Mouse (Mus musculus): Measurements from ENCODE around the gene Armc9. TPM values are rescaled to one million over a fixed set of nuclear protein-coding genes. Genes with fewer than 3 reads are reported as not detected.

Armc9 gene
- 1 to 10 TPM; 3.5 to 3.7 TPM for total RNA-seq (2021)

- DNase-seq, result peak; percentile 90 to 91
- intact Hi-C loops (cut with DNase I), result loop anchor here (5.0 kb wide), 1 partner anchor 92 kb away; the partner anchor contains the start of gene Psmd1
Observed at GRCm38 (mm10) chr1:86154133-86154823, at the start of gene Armc9. Gene Armc9, plus strand, starts transcription at chr1:86154780.

GRCm38 (mm10) chr1:86105054-86105453, 49.5 kb upstream of the Armc9 start:
- intact Hi-C loops (cut with DNase I), result no loop called here
- no peak for DNase-seq

DNA sequence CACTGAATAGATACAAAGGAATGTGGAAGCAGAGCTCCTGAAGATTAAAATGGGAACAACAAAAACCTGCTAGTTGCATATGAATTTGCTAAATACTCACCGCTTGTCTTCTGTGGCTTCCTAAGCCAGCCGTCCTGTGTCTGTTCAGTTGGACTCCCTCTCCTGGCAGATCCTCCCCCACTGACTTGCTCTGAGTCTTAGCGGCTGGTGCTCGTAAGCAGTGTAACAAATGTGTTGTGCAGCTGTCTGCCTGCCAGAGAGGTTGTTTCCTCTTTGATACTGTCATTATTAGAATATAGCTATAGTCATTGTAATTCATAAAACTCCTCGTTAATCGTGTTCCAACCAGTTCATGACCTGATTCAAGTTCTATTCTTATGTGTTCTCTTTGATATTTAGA, 42.8 kb upstream of the Armc9 start, which contains the start of gene Htr2b:
TSS of gene Htr2b (minus strand) at position 192 of the 400 bp plus-strand sequence.
- DNase-seq, result peak; percentile 28 to 45
- intact Hi-C loops (cut with DNase I), result no loop called here

DNA sequence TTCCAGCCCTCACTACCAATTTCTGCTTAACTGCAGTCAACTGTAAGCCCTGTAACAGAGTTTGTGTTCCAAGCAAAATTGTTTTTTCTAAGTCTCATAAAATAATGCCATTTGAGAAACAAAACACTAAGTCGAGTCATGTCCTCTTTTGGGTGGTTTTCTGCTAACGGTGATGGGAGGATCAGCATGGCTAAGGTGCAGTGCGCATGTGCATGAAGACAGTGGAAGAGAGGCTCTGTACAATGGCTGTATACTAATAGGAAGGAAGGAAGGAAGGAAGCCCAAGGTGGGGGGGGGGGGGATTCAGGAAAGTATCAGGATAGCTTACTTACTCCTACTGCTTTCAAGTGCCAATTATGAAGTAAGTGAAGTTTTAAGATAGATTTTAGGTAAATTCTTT, 40.4 kb upstream of the Armc9 start:
- DNase-seq, result no peak
- intact Hi-C loops (cut with DNase I), result no loop called here

DNA sequence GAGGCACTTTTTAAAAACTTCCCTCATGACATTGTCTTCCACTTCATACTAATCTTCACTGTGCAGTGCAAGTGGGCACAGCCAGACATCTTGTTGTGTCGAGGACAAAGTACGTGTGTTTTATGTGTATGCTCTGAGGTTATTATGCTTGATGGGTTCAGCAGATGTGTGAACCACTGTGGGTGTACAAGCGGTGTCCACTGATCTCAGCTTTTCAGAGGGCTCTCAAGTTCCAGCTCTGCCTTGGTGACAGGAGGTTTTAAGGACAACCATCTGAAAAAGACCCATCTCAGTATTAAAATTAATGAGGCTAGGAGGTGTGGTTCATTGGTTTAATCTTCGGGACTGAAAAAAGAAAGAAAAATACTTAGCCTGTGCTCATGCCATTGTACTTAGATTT, 35.0 kb upstream of the Armc9 start:
- no peak for DNase-seq
- intact Hi-C loops (cut with DNase I), result no loop called here

DNA sequence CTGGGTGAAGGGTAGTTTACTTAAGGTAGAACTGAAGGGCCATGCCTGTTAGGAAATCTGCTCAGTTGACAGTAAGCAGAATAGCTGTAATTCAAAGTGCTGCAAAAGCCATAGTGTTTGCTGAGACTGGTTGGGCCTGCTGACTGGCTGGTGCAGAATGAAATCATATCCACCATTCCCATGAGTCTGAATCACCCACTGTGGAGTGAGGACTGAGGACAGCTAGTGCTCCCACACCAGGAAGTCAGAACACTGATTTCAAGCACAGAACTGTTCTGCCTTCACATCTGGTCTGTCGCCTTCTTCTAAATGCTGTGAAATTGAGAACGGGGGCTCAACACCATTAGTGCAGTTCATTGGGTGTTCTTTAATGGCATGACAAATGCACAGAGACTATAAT, 28.5 kb upstream of the Armc9 start:
- intact Hi-C loops (cut with DNase I), result no loop called here

DNA sequence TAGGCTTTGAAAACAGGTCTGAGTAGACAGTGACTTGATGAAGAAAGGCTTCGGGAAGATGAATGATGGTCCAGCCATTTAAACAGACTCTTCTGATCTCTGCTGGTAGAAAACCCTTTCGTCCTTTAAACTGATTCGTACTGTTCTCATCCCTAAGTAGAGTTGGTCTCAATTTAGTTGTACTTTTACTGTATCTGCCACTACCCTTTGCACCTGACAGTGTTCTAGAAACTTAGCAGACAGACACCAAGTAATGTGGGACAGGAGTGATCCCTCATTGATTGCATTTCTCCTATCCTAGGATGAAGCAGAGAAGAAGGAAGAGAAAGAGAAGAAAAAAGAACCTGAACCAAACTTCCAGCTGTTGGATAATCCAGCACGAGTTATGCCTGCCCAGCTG, 21.2 kb upstream of the Armc9 start, which contains the start of gene Gm21972:
TSS of gene Gm21972 (plus strand) at position 301 of the 400 bp plus-strand sequence.
- intact Hi-C loops (cut with DNase I), result no loop called here

More for the DNA sequence above, 28.5 kb upstream of the Armc9 start:
- no peak for DNase-seq

DNA sequence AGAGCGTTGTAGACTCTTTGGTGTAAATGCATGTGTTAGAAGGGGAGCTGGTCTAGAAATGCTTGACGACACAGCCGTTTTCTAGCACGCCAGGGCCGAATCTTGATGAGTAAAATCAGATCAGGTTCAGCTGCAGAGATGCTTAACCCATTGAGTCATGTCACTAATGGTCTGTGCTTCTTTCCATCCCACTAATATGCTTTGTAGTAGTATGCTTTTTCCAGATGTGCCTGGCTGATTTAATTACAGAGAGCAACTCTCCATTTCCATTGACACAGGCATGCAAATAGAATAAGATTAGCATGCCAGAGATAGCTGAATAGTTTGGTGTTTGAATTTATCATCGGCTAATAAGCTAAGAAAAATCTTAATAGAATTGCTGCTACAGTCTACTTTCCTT, 19.3 kb upstream of the Armc9 start:
- DNase-seq, result no peak
- intact Hi-C loops (cut with DNase I), result no loop called here

More for the DNA sequence above, 21.2 kb upstream of the Armc9 start, which contains the start of gene Gm21972:
- DNase-seq, result no peak

GRCm38 (mm10) chr1:86141081-86141480, 13.5 kb upstream of the Armc9 start:
- intact Hi-C loops (cut with DNase I), result no loop called here
- DNase-seq, result no peak

DNA sequence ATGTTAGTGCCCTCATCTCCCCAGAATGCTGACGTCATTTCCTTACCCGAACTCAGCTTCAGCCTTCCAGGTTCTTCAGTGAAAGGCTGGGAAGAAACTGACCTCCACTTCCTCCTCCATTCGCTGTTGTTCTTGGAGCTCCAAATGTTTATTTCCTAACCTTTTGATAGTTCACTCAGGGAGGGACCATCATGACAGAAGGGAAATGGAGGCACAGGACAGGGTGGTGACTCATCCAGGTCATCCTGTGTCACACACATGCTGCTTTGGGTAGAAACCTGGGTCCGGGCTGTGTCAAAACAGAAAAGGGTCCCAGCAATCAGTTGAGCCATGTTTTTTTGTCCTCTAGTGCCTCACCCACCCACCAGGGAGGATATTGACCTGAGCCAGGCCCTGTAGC, 11.4 kb upstream of the Armc9 start:
- intact Hi-C loops (cut with DNase I), result no loop called here
- no peak for DNase-seq

DNA sequence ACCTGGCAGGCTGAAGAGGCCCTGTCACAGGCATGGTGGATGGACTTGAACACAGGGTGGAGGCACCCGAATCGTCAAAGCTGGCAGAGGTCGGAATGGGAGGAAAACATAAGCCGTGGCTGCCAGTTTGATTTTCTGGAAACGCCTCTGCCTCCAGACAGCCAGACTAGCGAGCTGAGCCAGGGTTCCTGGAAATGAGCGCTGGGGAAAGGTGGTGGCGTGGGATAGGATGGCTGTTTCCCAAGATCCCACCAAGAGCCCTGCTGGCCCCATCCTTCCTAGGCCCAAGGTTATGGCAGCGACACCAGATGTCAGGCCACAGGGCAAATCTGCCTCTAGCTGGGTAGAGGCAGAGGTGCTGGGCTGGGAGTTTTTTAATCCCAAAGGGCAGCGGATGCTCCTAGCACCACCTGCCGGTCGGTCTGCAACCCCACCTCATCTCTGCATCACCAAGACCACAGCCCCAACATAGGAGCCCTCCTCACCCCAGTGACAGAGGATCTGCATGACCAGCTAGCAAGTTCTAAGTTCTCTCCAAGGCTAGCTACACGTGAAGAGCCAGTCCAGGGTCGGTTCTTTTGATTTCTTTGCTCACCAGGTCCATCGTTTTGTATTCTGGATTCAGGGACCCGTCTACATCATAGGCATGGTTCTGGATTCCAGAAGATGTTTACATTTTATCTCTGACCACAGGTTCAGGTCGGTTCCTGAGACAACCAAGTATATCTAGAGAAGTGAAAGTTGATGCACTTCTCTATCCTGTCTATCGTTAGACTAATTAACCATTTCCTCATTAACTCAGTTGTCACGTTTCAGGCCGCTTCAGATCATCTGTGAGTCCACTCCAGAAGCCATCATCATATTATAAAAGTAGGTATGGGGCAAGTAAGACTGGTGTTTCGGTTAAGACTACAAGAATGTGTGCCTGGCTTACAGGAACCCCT, 10.3 kb upstream of the Armc9 start:
- DNase-seq, result peak in 1 of 2 experiments; percentile 7
- intact Hi-C loops (cut with DNase I), result no loop called here

DNA sequence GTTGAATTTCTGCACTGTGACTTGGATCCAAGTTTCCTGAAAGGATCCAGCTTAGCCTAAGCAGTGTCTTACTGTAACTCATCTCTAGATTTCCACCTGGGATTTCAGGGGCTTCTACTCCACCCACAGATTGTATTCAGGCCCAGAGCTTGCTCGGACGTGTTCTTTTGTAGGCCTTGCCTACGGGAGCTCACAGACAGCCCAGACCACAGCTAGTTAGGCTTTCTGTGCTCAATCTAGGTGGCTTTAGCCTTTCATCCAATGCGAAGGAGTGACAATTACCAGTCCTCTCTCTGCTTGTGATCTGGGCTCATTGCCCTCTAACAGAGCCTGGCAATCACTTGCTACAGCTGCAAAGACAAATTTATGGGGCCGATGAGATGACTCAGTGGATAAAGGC, 8.3 kb upstream of the Armc9 start:
- no peak for DNase-seq
- intact Hi-C loops (cut with DNase I), result no loop called here

GRCm38 (mm10) chr1:86147557-86147956, 7.0 kb upstream of the Armc9 start:
- intact Hi-C loops (cut with DNase I), result no loop called here
- DNase-seq, result peak; percentile 8 to 11

DNA sequence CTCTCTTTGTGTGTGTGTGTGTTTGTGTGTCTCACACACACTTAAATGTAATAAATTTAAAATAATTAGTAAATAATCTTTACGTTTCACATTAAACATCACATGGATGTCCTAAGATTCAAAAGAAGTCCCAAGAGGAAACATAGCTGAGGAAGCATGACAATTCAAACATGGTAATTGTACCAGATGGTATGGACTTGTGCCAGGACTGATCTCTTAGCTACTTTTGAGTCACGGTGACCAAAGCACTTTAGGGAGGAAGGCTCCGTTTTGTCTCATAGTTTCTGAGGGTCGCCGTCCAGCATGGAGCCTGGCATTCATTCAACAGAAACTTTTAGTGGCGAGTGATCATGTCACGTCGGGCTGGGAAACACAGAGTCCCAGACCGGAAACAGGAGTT, 6.4 kb upstream of the Armc9 start:
- intact Hi-C loops (cut with DNase I), result no loop called here
- no peak for DNase-seq

GRCm38 (mm10) chr1:86150929-86151328, 3.7 kb upstream of the Armc9 start:
- no peak for DNase-seq
- intact Hi-C loops (cut with DNase I), result loop anchor here (5.0 kb wide), 1 partner anchor 89 kb away; the partner anchor contains the start of gene Psmd1

- intact Hi-C loops (cut with DNase I), result loop anchor here (5.0 kb wide), 1 partner anchor 89 kb away; the partner anchor contains the start of gene Psmd1
- DNase-seq, result no peak
Observed at GRCm38 (mm10) chr1:86151376-86151775, 3.2 kb upstream of the Armc9 start.

DNA sequence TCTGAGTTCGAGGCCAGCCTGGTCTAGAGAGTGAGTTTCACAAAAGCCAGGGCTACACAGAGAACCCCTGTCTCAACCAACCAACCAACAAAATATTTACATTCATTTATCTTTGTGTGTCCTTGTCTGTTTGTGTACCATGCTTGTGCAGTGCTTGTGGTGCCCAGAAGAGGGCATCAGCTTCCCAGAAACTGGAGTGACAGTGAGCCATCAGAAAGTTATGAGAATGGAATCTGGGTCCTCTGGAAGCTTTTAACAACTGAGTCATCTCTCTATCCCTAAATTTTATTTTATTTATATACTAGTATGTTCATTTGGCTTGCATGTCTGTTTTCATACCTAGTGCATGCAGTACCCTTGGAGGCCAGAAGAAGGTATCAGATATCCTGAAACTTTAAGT, 2.0 kb upstream of the Armc9 start:
- intact Hi-C loops (cut with DNase I), result loop anchor here (5.0 kb wide), 1 partner anchor 90 kb away; the partner anchor contains the start of gene Psmd1
- DNase-seq, result no peak

- intact Hi-C loops (cut with DNase I), result loop anchor here (5.0 kb wide), 1 partner anchor 92 kb away; the partner anchor contains the start of gene Psmd1
- DNase-seq, result no peak
Observed at GRCm38 (mm10) chr1:86154824-86155164, 214 bp downstream of the Armc9 start.

DNA sequence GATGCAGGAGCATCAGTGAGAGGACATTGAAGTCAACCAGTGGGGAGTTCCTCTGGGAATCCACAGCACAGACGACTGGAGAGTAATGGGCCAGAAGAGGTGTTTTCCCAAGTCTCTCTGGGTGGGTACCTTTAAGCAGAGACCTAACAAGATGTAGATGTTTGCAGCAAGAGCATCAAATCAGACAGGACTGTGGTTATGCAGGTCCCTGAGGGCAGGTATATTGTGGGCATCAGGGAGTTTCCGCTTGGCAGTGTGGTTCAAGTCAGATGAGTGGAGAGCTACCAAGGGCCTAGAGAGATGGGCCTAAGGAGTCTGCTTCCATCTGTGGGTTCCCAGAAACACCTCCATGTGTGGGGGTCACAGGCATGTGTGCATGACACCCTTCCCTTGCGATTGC, 1.5 kb downstream of the Armc9 start:
- no peak for DNase-seq
- intact Hi-C loops (cut with DNase I), result no loop called here

DNA sequence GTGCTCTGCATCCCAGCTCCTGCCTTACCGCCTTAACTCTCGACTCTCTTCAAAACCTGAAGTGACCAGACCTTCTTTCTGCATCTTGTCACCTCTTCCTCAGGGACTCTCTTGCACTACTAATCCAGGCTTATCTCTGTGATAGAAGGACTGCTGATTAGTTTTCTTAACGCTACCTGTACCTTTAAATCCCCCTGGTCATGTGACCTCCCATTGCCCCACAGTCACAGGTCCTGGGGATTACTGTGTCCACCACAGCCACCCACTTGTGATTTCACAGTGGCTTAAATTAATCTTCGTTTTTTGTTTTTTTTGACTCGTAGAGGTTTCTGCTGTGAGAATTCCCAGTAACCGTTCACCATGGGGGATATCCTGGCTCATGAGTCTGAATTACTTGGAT, 2.0 kb downstream of the Armc9 start:
- DNase-seq, result no peak
- intact Hi-C loops (cut with DNase I), result no loop called here

GRCm38 (mm10) chr1:86160059-86160458, 5.5 kb downstream of the Armc9 start:
- intact Hi-C loops (cut with DNase I), result no loop called here
- no peak for DNase-seq

Measured in heart, postnatal 36 days (tissue).